Mouse (Mus musculus) heart, postnatal 4 days (tissue): ENCODE measurements at regions not wholly inside any gene's neighbourhood (a gene's known extent, or its start where the extent isn't known, plus 50 kb on each side); places are given as distances from the start of the nearest gene placed in this dataset.

ENCODE experiments used
- DNase-seq: peaks from one replicate; pipeline ENCODE4 v3.0.0; 2021

- no peak for DNase-seq
Measured at GRCm38 (mm10) chr8:64542501-64542900, 150.4 kb downstream of the Cpe start.

DNA sequence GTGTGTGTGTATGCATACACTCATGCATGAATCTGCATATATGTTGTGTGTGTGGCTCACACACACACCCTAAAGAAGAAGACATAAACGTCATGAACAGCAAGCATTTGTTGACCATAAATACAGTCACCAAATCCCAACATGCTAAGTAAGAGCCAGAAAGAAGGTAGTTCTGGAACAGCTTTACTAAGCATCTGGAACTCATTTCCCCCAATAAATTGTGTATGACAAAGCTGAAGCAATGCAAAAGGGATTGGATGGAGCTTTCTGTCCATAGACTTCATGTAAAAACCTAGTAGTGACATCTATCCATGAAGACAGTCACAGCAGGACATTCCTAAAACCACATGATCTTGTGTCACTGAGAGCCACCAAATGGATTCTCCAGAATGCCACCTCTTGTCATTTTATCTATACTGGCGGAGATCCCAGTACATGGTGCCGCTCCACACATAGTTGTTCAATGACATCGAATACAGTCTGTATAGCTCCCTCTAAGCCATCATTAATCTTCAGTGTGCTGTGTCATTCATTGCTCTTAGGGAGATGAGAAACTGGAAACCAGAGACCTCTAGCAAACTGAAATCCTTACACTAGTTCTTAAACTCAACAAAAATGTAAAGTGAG is 152.9 kb downstream of the Cpe start:
- DNase-seq, result peak; percentile 8

DNA sequence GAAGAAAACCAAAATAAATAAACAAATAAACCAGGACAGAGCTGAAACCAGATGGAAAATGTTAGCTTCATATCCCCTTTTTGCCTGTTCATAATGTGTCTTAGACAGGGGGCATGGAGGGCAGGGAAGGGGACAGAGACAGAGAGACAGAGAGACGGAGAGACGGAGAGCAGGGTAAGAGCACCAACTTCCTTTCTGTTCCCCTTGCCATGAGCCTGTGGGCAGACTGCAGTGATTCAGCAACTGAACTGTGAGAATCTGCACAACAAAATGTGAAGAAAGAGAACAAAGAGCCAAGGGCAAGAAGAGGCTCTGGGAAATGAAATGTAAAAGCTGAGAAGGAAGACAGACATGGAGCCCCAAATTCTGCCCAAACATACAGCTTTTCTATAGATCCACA is 161.1 kb downstream of the Cpe start:
- DNase-seq, result no peak

- no peak for DNase-seq
Measured at GRCm38 (mm10) chr8:64522441-64523102, 170.3 kb downstream of the Cpe start.

DNA sequence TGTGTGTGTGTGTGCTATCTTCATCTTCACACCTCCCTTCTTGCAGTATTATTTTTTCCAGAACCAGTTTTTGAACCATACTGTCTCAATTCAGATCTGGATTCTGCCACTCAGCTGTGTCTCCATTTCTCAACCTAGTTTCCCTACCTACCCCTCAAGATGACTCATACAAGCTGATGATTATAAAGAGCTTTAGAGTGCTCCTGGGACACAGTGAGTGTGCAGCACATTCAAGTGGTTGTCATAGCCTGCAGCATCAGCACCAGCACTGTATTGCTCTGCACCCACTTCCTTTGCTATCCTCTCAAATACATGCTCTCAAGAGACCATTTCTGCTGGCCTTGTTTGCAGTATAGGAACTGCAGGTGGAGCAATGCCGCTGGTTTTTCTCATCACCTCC is 173.2 kb downstream of the Cpe start:
- no peak for DNase-seq

DNA sequence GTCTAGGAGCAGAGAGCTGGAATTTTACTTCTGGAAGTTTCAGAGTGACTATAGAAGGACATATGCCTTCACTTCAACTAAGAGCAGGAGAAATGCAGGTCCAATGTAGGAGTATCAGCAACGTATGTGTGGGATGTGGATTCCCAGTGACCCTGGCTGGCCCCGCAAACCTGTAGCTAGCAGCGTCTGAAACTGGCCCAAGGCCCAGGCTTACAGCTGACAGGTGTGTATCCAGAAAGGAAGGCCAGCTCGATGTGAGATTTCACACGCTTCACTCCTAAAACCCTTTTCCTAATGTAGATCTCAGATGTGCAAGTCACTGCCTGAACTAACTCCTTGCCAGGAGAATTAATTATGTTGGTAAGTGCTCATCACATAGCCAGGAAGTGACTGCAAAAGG is 176.9 kb downstream of the Cpe start:
- DNase-seq, result peak; percentile 12

DNA sequence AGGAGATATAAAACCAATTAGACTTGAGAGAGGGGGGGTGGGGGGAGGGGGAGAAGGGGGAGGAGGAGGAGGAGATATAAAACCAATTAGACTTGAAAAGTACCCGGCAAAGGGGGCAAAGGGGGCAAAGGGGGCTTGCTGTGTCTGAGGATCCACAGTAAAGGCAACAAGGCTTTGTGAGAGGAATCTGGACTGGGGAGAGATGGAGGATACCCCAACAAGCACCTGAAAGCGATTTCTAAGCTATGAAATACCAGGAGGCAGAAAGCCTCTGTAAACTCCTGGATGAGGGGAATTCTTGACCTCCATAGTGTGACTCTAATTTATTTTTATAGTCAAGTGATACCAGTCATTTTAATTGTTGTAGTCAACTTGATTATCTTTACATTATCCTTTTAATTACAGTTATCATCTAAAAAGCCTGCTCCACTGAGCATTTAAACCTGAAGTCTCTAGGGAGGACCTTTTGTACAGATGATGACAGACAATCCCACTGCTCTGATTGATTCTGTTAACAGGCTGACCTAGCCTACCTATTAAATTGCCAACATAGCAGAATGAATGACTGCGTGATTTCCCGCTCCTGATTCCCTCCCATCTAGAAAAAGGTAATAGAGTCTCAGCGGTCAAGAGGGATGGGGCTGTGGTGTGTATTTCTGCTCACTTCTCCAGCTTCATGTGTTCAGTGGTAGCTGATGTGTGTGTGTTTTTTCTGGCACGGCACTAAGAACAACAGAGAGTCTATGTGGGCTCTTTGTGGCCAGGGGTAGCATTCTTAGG is 195.4 kb downstream of the Cpe start:
- DNase-seq, result no peak

- DNase-seq, result no peak
Measured at GRCm38 (mm10) chr8:64496333-64497213, 196.3 kb downstream of the Cpe start.

- no peak for DNase-seq
Measured at GRCm38 (mm10) chr8:64491561-64491960, 201.3 kb downstream of the Cpe start.

DNA sequence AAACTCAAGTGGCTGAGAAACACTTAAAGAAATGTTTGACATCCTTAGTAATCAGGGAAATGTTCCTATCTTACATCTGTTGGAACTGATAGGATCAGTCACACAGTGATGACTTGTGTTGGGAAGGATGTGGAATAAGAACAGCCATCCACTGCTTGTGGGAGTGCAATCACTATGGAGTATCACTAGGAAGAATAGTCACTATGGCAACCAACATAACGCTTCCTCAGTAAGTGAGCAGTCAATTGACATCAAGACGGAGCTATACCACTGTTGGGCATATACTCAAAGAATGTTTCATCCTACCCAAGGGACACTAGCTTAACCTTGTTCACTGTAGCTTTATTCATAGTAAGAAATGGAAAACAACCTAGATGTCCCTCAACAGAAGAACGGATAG is 204.8 kb downstream of the Cpe start:
- DNase-seq, result no peak

GRCm38 (mm10) chr8:64473276-64473675 is 219.6 kb downstream of the Cpe start:
- DNase-seq, result no peak

- DNase-seq, result no peak
Measured at GRCm38 (mm10) chr8:64472801-64473270, 220.0 kb downstream of the Cpe start.

GRCm38 (mm10) chr8:64461136-64461535 is 231.7 kb downstream of the Cpe start:
- DNase-seq, result no peak

DNA sequence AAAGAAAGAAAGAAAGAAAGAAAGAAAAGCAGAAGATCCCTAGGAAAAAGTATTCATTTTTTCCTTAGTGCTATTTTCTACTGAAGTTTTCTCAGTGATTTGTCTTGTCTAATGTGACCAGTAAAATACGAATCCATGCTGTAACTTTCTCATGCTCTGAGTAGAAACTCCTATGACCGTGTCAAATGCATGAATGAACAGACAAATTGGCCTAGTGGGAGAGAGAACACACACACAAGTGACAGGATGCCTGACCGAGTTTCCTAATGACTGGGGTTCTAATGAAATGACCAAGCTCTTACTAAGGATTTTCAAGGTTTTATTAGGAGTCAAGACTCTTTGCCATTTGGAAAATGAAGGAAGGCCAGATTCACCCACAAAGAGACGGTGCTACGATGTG is 235.9 kb downstream of the Cpe start:
- DNase-seq, result no peak

DNA sequence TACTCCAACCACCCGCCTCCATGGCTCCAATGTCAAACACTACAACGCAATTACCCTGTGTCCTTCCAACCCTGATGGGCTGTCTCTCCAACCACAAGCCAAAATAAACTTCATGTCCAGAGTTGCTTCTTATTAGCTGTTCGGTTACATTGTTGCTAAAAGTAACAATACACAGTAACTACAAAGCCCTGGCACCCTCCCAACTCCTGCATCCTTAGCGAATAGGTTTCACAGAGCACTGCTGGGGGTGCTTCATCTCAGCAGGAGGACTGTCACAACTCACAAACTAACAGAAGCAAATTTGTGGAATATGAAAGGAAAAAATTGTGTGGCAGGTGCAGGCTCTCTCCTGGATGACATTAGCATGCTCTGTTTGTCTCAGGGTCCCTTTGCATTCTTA is 238.1 kb downstream of the Cpe start:
- peak; percentile 5 for DNase-seq

DNA sequence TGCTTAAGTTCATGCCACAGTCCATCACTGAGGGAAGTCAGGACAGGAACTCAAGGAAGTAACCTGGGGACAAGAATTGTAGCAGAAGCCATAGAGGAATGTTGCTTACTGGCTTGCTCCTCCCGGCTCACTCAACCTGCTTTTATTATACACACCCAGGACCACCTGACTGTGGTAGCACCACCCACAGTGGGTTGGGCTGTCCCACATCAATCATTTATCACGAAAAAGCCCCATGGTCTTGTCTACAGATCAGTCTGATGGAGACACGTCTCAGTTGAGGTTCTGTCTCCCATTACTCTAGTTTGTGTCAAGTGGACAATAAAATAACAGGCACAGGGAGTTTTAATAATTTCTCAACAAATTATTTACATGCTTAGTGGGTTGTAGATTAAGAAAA is 239.3 kb upstream of the Tll1 start:
- no peak for DNase-seq

DNA sequence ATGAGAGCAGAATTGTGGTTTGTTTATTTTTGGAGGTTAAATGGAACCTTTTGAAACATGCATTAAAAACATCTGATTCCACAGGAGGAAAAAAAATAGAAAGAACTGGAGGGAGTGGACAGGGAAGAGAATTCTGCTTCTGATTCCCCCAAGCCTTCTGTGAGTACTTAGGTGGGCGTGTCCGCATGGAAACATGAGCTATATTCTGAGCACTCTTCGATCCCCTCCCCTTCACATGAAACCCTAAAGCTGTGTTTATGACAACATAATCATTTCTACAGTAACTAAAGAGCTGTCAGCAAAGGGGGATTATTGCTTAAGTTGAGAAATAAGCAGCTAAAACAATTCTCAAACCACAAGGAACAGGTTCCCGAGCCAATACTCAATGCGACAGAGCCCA is 238.4 kb upstream of the Tll1 start:
- DNase-seq, result no peak

DNA sequence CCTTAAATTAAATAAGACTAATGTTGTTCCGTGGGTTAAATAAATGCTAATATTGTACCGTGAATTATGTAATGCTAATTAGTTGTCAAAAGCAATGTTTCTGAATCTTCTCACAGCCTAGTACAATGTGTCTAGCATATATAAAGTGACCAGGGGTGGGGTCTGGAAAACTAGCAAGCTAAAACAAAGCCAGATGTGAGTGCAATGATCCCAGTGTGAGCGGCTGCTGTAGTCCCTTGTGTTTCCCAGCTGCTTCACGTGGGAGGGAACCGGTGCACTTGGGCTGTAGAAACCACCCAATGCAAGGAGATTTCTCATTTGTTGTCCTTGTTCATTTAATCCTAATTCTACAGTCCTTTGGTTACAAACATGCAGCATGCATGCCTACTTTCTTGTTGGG is 232.4 kb upstream of the Tll1 start:
- no peak for DNase-seq

- no peak for DNase-seq
Measured at GRCm38 (mm10) chr8:64434648-64435047, 228.6 kb upstream of the Tll1 start.

DNA sequence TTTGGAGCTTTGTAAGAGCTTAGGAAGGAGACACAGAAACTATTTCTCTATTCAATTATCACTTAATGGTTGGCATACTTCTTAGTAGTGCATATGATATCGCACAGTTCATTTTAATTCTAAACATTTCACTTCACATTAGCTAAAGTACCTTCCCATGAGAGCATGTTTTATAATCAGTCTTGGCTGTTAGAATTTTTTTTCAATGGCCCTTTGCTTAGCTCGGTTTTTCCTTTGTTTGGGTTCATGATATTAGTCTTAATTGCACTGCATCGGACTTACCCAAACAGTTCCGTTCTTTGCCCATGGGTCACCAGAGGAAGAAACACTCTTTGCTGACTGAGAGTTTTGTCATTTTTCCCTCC is 216.8 kb upstream of the Tll1 start:
- DNase-seq, result no peak

- DNase-seq, result no peak
Measured at GRCm38 (mm10) chr8:64422200-64422849, 216.3 kb upstream of the Tll1 start.

GRCm38 (mm10) chr8:64421502-64422199 is 215.6 kb upstream of the Tll1 start:
- DNase-seq, result no peak
